Mouse (Mus musculus) megakaryocyte, embryonic 14.5 days (primary cell): Measurements from ENCODE around the gene Mapk1ip1.

ENCODE experiments used
- FLI1 ChIP-seq: IDR thresholded peaks from 2 replicates; pipeline ENCODE4 v1.6.1; 2012; ENCODE audit warnings: low read length, inconsistent platforms, mixed read lengths
- GATA1 ChIP-seq: IDR thresholded peaks from 3 replicates; pipeline ENCODE4 v1.6.1; 2012; ENCODE audit warnings: mixed read lengths, low read length, inconsistent platforms, borderline replicate concordance

GRCm38 (mm10) chr7:138818314-138818713 is 27.8 kb downstream of the Mapk1ip1 start:
- TF ChIP-seq GATA1 = no peak
- no peak for TF ChIP-seq FLI1
